Mouse (Mus musculus) cerebellum, adult 2 months (tissue): Measurements from ENCODE around the gene Krt73.

Experiments
- CTCF ChIP-seq: fragments of 200-500 bp; IDR thresholded peaks from 2 replicates; pipeline ENCODE4 v1.5.1; 2011; ENCODE audit warnings: low read depth, mild to moderate bottlenecking, control low read depth, low read length, moderate library complexity, borderline replicate concordance; ENCODE audit not compliant: insufficient read depth
- POLR2A ChIP-seq: fragments of 200-500 bp; IDR thresholded peaks from 2 replicates; pipeline ENCODE4 v1.6.1; 2011; ENCODE audit warnings: low read length, control low read depth, borderline replicate concordance; ENCODE audit not compliant: insufficient read depth

GRCm38 (mm10) chr15:101833131-101833530, 31.0 kb upstream of the Krt73 start:
- no peak for TF ChIP-seq POLR2A
- no peak for TF ChIP-seq CTCF
